Mouse (Mus musculus): Measurements from ENCODE around the gene Cyp4f15. TPM values are rescaled to one million over a fixed set of nuclear protein-coding genes. Genes with fewer than 3 reads are reported as not detected.

Cyp4f15 gene
- total RNA-seq (2023), result not detected

GRCm38 (mm10) chr17:32685048-32685750, at the start of gene Cyp4f15:
Gene Cyp4f15, plus strand, starts transcription at chr17:32685627.

GRCm38 (mm10) chr17:32658712-32659111, 26.7 kb upstream of the Cyp4f15 start, which contains the start of gene Cyp4f40:
Gene Cyp4f40, plus strand, starts transcription at chr17:32658900.

Other genes with a start within 250 kb of the Cyp4f15 start
- gene Cyp4f39, start 232.9 kb upstream of the Cyp4f15 start, total RNA-seq (2023), result not detected
- gene Cyp4f17, start 179.6 kb upstream of the Cyp4f15 start, total RNA-seq (2023), result 1 to 10 TPM; 1.1 to 1.7 TPM
- 1 to 10 TPM; 4.5 to 8.7 TPM for gene Cyp4f16, start 149.1 kb upstream of the Cyp4f15 start, total RNA-seq (2023)
- gene Cyp4f37, start 64.3 kb upstream of the Cyp4f15 start, total RNA-seq (2023), result not detected
- gene Cyp4f40, start 26.7 kb upstream of the Cyp4f15 start, total RNA-seq (2023), result not detected
- gene Zfp871, start 102.7 kb downstream of the Cyp4f15 start, total RNA-seq (2023), result 10 to 100 TPM; 88.9 to 95.9 TPM
- gene Zfp811, start 124.3 kb downstream of the Cyp4f15 start, total RNA-seq (2023), result 1 to 10 TPM; 1.3 to 2.1 TPM
- gene Zfp799, start 144.6 kb downstream of the Cyp4f15 start, total RNA-seq (2023), result 10 to 100 TPM; 10.4 to 11.3 TPM
- gene Zfp870, start 206.0 kb downstream of the Cyp4f15 start, total RNA-seq (2023), result 1 to 10 TPM in 1 of 2 experiments, under 1 TPM in 1; 0.89 to 2.3 TPM
- not detected for gene Cyp4f14, start 231.7 kb downstream of the Cyp4f15 start, total RNA-seq (2023)

Data from T-cell, adult 66 days (primary cell).